Mouse (Mus musculus): ENCODE measurements around the gene Cyp27a1.

Cyp27a1 gene

DNA sequence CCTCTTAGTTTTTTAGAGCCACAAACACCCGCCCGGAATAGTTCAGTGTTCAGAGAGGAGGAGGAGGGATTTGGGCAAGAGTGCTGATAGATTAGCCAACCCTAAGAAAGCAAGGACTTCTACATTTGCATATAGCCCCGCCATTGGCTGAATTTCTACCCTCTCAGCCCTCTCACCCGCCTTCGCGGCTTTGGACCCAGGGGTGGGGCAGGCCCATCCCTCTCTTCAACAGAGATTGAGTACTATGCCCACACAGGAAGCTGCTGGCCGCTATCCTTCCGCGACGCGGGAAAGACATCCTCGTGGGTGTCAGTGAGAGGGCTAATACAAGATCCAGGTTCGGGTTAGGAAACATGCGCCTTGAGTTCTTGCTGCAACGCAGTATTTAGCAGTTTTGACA lies 59.8 kb downstream of the Cyp27a1 start:
- DNase-seq, result no peak

DNA sequence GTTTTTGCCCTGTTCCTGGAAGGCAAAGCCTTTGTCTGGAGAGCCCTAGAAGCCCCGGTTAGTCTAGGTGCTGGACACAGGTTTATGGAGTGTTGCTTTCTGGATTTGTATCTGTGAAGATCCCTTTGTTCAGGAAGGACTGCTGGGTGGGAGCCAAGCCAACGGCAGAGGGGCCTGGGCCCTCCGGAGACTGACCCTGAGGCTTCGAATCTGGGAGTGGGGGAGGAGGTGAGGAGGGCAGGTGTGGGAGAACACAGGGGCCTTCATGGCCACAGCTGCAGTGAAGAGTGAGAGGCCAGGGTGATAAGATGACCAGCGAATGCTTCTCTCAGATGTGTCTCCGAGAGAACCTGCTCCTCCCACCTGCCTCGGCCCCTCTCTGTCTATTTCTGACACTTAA lies 60.7 kb downstream of the Cyp27a1 start:
- no peak for DNase-seq

DNA sequence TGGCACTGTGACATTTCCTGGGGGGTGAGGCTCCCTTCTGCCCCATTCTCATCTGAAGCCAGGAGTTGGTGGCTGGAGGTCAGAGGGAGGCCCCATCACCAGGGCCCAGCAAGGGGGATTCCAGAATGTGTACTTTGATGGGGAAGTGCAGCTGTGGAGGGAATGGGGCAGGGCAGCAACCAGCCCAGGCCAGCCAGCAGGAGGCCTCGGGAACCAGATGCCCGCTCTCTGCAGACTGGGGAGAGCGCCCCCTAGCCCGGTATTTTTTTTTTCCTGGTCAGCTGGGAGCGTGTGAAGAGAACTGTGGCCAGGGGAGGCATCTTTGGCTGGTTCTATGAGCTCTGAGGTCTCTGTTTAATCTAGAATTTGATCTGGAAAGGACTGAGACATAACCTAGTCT lies 62.4 kb downstream of the Cyp27a1 start:
- DNase-seq, result no peak

DNA sequence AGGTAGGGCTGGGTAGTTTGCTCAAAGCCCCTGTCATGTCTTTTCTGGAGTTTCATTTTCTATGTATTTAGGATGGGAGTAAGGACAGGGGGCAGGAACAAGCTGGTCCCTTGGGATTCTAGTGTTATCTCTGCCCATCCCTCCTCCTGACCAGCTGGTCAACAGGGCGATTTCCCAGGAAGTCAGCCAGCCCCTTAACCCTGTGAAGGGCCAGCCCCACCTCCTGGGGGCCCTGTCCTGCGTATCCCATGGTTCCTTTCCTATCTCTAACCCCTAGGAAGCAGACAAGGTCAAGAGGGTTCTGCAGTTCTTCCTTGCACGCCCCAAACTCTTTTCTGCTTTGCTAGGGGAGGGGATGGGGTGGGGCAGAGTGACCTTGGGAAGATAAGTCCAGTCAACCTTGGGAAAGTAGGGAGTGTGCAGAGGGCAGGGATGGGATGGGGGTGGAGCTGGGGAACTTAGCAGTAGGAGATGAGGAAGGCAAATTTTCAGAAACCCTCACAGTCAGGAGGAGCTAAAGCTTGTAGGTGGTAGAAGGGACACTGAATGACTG lies 65.6 kb downstream of the Cyp27a1 start:
- DNase-seq, result no peak

DNA sequence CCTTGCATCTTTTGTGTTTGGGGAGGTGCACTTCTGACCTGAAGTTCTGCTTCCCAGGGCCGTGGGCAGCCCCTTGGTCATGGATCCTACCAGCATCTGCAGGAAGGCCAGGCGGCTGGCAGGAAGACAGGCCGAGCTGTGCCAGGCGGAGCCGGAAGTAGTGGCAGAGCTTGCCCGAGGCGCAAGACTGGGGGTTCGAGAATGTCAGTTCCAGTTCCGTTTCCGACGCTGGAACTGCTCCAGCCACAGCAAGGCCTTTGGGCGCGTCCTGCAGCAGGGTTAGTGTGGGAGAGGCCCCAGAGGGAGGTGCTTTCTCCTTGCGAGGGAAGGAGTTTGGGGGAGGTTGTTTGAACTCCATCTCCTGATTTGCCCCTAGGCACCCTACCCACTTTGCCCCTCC lies 68.7 kb downstream of the Cyp27a1 start:
- no peak for DNase-seq

DNA sequence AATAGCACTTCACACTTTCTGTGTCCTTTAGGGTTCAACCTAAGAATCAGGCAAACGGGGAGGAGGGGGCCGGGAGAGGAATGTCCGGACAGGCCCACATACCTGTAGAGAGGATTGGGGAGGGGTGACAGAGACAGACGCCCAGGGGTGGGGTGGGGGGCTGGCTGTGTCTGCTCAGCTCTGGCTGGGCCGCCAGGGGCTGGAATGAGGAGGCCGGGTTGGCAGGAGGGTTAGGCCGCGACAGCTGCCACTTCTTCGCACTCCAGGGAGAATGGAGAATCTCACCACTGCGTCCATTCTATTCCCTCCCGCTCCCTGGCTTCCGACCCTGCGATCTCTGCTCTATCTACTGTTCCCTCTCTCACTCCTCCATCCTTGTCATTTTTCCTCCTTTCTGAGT lies 70.2 kb downstream of the Cyp27a1 start:
- DNase-seq, result no peak

DNA sequence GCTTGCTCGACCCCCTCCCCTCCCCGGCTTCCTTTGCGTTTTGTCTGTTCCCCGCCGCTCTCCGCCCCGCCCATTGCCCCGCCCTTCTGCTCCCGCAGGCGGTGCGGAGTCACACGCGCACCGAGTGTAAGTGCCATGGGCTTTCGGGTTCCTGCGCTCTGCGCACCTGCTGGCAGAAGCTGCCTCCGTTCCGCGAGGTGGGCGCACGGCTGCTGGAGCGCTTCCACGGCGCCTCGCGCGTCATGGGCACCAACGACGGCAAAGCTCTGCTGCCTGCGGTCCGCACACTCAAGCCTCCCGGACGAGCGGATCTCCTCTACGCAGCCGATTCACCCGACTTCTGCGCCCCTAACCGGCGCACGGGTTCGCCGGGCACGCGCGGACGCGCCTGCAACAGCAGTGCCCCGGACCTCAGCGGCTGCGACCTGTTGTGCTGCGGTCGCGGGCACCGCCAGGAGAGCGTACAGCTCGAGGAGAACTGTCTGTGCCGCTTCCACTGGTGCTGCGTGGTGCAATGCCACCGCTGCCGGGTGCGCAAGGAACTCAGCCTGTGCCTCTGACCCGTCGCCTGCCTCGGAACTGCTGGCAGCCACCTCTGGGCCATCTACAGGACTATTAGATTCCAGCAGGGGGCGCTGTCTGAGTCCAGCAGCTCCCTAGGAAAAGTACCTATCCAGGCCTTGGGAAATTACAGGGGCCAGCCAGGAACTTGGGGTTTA lies 70.8 kb downstream of the Cyp27a1 start:
- peak; percentile 54 for DNase-seq

Measured in right cerebral cortex, postnatal 14 days (tissue).